Mouse (Mus musculus): ENCODE results near the gene Kcnk15. TPM values are rescaled to one million over a fixed set of nuclear protein-coding genes. Genes with fewer than 3 reads are reported as not detected.
A peak's percentile ranks its signal among the peaks of the same experiment; 100 is the strongest.

Kcnk15 gene
- total RNA-seq, 2 experiments from 2014 or later = not detected

DNA sequence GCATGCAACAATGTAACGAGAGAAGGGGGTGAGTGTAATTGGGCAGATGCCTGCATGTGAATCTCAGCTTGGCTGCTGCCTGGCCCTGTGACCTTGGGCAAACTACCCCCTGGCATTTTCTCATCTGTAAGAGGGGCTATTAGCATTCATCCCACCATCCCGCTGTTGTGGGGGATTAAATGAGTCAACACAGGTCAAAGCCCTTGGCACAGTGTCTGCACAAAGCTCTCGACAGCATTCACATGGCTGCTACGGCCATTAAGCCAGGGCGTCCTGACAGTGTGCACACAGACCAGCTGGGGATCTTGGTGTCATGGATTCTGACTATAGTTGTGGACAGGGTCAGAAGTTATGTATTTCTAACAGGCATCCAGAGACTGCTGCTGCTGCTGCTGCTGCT lies 21.4 kb downstream of the Kcnk15 start:
- peak; percentile 41 for DNase-seq
- intact Hi-C loops (cut with DNase I) = no loop called here

DNA sequence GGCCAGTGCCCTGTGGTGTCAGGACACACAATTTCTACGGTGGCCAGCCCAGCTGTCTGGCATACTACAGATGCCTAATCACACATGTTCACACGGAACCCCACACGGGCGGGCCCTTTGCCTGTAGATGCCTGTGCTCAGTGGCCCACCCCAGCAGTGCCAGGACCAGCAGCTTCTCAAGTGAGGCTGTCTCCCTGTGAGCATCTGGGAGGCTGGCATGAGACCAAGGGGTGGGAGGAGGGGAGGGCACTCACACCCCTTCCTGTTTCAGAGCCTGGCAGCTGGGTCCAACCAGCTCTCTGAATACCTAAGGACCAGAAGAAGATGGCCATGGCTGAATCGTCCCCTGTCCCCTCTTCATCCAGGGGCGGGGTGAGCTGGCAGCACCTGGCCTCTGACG lies 22.0 kb downstream of the Kcnk15 start:
- intact Hi-C loops (cut with DNase I) = no loop called here
- peak; percentile 93 for DNase-seq

DNA sequence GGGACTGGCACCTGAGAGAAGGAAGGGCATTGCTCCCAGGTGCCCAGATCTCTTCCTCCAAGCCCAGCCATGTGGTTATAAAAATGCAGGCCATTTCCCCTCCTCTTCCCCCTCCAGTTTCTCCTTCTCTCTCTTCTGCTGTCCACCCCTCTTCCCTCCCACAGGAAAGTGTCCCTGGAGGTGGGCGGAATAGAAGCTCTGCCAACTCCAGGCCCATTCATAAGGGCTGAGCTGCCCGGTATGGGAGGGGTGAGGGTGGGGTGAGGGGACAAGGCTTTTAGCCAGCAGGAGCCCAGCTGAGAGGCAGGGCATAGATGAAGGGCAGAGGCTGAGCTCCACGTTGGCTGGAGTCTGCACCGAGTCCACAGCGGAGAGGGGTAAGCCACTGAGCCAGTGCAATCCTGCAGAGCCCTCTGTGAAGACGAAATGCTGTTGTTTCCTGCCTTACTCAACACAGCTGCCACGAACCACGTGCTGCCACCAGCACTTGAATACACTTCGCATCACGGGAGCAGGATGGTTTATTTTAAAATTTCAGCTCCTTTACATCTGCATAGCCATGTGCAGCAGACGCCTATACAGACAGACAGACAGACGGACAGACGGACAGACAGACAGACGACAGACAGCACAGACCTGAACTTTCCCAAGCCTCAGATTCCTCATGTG lies 23.5 kb downstream of the Kcnk15 start:
- intact Hi-C loops (cut with DNase I) = no loop called here
- no peak for DNase-seq

DNA sequence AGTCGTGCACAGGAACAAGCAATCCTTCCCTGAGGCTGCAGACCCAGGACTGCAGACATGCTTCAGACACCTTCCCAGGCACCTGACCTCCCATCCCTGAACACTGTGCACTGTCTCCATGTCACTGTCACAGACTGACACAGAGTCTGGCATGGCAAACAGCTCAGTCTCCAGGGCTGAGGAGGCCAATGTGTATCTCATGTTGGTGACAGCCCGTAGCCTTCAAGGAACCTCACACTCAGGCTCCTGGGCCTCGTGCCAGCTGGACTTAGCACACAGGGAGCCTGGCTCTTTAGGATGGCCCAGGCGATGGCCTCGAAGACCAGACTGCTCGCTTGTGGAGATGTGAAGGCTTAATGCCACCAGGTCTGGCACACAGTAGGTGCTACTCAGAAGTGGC lies 27.4 kb downstream of the Kcnk15 start:
- DNase-seq = peak; percentile 69
- intact Hi-C loops (cut with DNase I) = no loop called here

DNA sequence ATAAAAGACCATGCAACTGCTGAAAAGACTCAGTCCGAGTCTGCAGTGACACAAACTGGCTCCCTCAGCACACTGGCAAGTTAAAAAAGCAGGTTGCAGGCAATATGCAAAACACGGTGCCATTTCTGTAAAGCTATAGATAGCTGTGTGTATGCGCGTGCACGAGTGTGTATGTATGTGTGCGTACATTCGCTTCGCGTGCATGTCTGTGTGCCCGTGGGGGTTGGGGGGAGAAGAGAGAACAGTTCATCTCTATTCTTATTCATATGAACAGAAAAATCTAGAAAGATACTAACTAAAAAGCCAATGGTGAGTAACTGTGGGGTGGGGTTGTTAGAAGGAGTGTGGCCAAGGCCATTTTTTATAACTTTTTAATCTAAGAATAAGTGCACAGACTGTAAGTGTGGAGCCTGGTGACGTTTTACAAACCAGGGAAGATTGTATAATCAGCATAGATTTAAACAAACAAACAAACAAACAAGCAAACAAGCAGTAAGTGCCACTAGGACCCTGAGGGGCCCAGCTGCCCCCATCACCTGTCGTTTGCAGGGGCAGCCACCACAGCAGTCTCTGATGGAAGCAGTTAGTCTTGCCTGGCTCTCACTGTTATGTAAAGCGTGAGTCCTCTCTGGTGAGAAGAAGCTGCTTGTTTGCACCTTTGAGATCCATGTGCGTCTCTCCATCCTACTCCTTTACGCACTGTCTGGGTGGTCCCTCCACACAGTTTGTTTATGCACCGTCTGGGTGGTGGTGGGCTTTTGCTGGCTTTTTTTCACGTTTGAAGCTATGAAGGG lies 29.6 kb downstream of the Kcnk15 start:
- no peak for DNase-seq
- intact Hi-C loops (cut with DNase I) = no loop called here

DNA sequence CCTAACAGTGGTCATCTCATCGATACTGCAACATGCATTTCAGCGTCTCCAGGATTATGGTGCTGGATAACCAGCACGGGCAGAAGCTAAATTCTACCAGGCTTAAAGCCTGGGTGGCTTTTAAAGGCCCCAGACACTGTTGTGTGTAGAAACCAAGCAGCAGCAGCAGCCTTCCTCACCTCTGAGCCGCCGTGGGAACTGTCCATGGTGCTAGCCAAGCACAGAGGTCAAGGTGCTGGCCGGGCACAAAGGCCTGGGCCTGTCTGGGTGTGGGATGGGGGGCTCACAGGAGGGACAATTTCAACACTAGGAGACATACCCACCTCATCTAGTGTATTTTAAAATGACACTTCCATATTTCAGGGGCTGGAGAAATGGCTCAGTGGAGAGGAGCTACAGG lies 36.0 kb downstream of the Kcnk15 start:
- intact Hi-C loops (cut with DNase I) = no loop called here
- no peak for DNase-seq

DNA sequence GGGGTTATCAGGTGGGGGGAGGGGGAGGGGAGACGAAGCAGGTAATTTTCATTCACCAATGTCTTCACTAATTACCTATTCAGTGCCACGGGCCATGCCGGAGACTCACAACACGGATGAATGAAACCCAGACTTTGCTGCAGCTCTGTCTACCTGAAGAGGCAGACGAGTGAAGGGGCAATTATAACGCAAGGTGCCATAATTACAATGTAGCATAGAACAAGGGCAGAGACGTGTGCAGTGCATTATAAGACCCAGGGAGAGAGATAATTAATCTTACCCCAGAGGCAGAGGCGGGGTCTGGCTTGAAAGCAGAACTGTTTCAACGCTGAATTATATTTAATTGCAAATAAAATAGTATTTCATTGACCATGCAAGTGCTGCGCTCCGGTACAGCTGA lies 37.1 kb downstream of the Kcnk15 start:
- no peak for DNase-seq
- intact Hi-C loops (cut with DNase I) = no loop called here

DNA sequence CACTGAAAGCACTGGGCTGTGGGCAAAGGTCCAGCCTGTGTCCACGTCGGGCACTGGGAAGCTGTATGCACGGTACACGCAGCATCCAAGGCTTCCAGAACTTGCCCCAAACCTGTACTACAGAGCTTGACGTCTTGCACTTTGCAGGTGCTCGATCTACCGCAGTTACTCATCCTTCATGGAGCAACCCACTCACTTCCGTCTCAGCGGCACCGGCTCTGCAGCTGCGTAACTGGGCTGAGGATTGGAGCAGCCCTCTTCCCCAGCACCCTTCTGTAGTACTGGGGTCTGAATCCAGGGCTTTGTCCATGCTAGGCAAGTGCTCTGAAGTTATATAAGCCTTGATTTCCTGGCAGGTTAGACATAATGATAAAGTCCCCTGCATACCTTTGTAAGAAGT lies 37.8 kb downstream of the Kcnk15 start:
- intact Hi-C loops (cut with DNase I) = no loop called here
- no peak for DNase-seq

DNA sequence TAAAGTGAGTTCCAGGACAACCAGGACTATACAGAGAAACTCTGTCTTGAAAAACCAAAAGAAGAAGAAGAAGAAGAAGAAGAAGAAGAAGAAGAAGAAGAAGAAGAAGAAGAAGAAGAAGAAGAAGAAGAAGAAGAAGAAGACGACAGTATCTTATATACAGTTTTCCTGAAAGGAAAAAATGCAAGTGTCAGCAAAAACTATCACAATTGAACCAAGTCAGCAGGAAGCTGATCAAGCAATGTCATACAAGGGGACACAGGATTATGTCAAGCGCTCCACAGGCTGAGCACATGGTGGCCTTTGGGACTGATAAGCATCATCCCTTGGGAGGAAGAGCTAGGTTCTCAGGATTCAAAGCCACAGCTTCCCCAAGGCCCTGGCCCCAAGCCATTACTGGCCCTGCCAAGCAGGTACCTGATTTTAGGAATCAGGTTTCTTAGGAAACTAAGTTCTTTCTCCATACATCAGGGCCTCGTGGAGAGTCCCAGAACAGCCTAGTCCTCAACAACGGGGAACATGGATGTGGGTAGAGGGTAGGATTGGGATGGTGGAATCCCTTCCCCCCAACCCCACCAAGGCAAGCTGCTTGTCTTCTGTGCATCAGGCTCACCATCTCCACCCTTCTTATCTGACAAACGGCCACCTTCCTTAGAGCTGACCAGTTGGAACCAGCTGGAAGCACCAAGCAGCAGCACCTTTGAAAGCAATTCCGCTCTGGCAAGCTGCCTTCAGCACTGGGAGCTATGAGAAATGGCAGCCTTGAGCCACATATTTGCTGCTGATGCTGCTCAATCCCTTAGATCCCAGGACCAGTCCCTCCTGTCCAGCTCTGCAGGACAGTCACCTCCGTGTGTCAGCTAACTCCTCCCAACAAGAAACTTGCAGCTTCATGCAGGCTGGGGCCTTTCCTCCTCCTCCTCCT lies 40.3 kb downstream of the Kcnk15 start:
- no peak for DNase-seq
- intact Hi-C loops (cut with DNase I) = no loop called here

DNA sequence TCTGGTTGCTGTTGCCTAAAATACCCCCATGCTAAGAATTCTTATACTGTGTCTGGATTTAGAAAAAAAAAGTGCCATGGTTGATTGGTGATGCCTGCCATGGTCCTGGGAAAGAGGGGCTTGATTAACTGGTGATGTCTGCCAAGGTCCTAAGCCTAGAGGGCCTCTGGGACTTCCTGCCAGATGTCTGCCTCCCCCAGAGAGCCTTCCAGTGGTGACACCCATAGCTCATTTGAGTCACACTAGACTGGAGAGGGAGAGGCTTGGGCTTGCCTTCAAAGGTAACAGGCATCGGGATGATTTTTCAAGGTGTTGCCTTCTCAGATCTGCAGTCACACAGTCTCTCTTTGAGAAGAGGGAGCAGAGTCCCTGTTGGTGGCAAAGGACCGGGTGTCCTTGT lies 41.7 kb downstream of the Kcnk15 start:
- no peak for DNase-seq
- intact Hi-C loops (cut with DNase I) = no loop called here

DNA sequence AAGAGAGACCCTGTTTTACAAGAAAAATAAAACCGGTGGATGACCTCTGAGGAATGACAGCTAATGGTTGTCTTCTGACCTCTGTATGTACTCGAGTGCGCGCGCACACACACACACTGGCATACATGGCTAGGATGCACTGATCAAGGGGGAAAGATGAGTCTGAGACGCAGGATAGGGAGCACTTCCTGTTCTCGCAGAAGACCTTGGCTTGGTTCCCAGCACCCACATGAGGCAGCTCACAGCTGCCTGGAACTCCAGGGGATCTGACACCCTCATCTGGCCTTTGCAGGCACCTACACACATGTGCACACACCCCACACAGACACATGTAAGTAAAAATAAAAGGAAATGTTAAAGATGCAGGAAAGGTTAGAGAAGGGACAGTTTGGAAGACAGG lies 43.6 kb downstream of the Kcnk15 start:
- no peak for DNase-seq
- intact Hi-C loops (cut with DNase I) = no loop called here

DNA sequence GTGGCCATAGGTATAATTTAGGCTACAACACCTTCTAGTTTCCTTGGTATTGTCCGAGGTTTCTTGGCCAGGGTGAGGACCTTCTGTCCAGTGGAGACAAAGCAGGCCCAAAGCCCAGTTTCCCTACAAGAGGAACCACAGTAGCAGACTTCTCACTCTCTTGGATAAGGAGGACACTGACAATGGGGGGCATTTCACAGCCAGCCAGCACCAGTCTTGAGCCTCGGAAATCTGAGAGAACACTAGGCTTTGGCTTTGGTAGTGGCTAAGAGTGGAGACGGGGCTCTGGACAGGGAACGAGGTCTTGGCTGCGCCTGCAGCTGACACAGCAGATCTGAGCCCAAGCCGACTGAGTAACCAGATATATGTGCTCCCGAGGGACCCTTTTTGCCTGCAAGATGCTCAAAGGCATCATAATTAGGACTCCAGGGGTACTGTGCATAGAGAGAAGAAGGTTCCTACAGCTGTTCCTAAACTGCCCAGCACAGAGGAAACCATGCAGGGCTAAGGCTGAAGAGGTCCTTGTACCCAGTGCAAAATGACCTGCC lies 44.6 kb downstream of the Kcnk15 start:
- intact Hi-C loops (cut with DNase I) = no loop called here
- DNase-seq = no peak

DNA sequence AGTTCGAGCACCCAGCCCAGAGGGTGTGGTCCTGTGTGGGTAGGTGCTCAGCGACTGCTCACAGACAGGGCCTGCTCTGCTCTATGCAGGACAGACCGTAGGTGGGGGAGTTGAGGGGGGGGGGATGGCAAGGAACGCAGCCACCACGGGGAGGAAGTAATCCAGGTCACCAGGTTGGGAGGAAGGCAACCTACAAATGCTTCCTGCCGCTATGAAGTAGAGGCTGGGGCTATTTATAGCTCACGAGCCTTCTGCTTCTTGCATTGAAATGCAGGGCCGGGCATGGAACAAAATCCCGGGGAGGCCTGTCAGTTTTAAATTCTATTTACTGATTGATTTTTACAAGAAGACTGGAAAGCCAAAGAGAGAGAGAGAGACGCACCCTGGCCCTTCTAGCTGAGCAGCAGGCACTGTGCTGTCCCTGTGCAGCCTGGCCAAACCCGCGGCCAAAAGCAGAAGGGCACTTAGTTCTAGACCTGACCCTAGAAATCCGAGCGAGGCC lies 46.5 kb downstream of the Kcnk15 start:
- no peak for DNase-seq
- intact Hi-C loops (cut with DNase I) = no loop called here

DNA sequence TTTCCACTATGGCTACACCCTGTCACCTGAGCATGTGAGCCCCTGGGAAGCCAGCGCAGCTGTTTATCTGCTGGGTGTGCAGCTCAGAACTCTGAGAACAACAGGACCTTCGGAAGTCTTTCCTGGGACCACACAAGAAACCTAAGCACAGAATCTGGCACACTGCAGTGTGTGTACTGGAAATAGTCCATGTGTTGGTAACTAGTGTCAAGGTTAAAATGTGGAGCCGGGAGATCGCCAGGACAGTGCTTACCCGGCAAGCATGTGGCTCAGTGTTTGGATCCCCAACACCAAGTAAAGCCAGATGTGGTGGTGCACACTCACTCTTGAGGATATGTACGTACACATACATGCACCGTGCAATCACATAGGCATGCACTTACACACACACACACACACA lies 47.6 kb downstream of the Kcnk15 start:
- intact Hi-C loops (cut with DNase I) = no loop called here
- no peak for DNase-seq

DNA sequence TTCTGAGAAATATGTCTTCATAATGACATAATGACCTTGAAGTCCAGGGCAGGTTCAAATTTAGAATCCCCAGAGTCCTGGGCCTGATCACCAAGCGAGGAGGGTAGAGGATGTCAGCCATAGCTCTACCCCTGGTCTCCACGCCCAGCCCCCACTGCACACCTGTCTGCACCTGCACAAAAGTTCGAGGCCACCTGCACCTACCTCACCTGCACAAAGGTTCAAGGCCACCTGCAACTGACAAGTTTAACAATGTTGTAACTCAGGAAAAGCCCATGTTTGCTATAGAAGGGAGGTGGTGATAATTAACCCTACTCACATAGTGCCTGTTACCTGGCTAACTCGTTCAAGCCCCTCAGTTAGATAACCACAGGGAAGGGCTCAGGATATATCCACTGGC lies 49.0 kb downstream of the Kcnk15 start:
- intact Hi-C loops (cut with DNase I) = no loop called here
- no peak for DNase-seq

DNA sequence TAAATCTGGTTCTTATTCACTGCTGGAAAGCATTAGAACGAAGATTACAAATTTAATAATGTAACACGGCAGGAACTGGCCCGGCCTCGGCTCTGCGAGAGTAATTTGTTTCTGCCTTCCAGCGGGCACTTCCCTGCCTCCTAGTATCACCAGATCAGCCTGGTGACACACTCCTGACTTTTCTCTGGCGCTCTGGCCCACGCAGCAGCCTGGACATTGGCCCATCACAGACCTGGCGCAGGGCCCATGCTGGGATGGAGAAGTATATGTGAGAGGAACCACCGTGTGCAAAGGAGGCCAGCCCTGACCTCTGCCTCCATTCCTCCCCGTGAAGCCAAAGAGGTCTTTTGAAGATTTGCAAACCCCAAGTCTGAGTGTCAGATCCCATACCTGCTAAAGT lies 50.0 kb downstream of the Kcnk15 start:
- intact Hi-C loops (cut with DNase I) = no loop called here
- peak; percentile 39 for DNase-seq

DNA sequence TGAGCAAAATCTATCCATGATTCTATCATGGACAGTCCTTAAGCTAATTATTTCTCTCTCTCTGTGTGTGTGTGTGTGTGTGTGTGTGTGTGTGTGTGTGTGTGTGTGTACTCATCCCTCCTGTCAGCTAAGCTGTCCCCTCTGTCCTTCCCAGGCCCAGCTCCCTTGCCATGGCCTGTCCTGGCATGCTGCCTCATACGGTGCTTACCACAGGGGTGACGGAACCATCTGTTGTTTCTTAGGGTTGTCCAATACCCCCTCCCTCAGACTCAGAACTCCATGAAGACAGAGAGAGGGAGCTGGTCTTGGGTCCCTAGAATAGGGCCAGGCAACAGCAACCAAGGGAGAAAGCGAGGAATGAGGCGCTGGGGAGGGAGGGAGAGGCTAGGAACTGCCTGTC lies 50.9 kb downstream of the Kcnk15 start:
- peak; percentile 51 for DNase-seq
- intact Hi-C loops (cut with DNase I) = no loop called here

DNA sequence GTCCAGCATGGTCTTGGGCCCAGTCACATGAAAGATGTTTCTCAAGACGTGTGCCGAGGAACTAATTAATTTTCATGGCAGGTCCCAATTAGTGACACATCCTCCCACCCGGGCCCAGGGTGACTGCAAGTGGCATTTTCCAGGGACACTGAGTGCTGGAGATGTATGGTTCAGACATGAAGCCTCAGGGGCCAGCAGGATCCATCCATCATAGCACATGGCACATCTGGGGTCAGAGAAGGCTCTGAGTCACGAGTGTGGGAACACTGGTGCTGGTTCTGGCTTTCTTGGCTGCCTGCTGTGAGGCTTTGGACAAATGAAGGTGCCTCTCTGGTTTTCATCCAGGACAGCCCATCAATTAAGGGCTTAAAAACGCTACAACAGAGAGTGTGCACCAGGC lies 53.7 kb downstream of the Kcnk15 start:
- no peak for DNase-seq
- intact Hi-C loops (cut with DNase I) = no loop called here
